Mouse (Mus musculus) lung, postnatal 25 days (tissue): Measurements from ENCODE around the gene Styx.
"Not testable (repeated sequence)": the region's sequence is repeated elsewhere in the genome, so short reads cannot be mapped to it uniquely, and the experiment has no call there.

ENCODE experiments used
- DNase-seq: peaks from one replicate; pipeline ENCODE4 v3.0.0; 2022; ENCODE audit warnings: low spot score

The Styx gene

DNA sequence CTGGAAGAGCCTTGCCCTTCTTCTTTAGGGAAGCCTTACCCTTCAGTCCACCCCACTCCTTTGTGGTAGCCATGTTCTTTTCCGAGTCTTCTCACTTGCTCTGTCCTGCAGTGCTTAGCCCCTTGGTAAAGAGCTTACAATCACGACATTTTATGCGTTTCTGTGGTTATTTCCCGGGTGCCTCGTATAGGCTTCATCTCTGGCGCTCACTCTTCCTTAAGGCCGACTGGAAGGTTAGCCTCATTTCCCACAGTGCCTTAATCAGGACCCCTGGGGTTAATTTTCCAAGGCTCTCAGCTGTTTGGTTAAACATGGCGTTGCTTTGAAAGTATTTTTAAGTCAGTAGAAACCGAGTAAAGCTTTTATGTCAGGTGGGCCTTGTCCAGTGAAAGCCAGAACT is 88.5 kb downstream of the Styx start:
- DNase-seq = no peak

- no peak for DNase-seq
Observed at GRCm38 (mm10) chr14:45441291-45441690, 90.4 kb downstream of the Styx start.

- no peak for DNase-seq
Observed at GRCm38 (mm10) chr14:45442781-45443560, 92.1 kb downstream of the Styx start.

DNA sequence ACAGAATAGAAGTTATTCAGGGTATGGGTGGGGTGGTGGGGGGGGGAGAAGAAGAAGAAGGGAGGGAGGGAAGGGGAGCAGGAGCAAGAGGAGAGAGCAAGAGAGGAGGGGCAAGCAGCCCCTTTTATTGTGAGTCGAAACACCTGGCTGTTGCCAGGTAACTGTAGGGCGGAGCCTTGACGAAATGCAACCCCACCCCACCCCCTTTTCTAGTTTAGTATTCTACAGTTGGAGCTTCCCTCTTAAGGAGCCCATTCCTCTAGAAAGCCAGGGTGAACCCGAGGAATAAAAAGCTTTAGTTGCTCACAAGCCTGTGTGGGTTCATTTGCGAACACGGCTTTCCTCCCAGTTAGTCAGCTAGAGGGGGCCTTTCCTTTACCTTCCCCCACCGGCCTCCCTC is 94.0 kb downstream of the Styx start:
- DNase-seq = no peak

DNA sequence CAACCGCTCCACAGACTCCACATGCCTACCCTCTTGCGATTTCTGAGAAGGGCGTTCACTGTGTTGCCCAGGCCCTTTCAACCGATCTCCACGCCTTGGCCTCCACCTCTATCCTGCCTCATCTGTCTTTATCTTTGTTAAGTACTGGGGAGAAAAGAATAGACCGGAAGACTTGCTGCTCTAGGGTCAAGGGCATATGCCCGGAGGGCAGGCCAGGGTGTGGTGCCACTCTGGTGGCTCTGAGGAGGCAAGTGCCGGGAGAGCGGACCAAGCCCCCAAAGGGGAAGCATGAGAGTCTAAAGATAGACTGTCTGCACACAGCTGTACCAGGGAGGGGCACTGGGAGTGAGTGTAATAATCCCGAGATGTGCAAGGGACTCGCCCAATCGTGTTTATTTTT is 94.6 kb downstream of the Styx start:
- no peak for DNase-seq

GRCm38 (mm10) chr14:45446777-45447176 is 95.9 kb downstream of the Styx start:
- no peak for DNase-seq

- no peak for DNase-seq
Observed at GRCm38 (mm10) chr14:45451090-45451489, 100.2 kb downstream of the Styx start.

GRCm38 (mm10) chr14:45452148-45452547 is 101.3 kb downstream of the Styx start:
- peak; percentile 34 for DNase-seq

- no peak for DNase-seq
Observed at GRCm38 (mm10) chr14:45452861-45453512, 102.1 kb downstream of the Styx start.

DNA sequence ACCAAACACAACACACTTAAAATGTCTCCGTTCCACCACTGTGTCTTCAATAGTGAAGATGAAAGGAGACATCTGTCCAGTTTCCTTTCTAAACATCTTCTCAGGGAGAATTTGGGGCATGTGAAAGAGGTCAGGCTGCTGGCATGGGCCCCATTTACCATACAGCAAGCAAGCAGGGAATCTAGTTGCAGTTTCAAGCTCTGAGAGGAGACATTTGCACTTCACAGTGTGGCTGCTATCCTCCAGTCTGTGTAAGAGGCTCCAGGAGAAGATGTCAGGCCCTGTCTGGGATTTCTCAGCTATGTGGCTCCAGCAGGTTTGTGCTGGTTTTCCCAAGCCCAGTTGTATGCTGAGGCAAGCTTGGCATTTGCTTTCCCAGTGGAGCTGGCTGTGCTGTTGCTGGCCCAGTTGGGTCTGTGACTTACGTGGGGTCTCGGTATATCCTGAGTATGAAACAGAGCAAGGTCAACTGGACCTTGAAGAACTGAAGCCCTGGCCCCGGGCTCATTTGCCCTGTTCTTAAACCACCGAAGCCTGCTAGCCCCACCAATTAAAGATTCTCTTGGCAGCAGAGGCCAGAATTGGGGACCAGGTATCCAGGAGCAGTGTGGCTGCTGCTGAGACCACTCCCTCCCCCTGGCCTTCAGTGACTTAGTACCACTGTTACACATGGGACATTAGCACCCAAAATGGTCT is 102.8 kb downstream of the Styx start:
- peak; percentile 46 for DNase-seq

DNA sequence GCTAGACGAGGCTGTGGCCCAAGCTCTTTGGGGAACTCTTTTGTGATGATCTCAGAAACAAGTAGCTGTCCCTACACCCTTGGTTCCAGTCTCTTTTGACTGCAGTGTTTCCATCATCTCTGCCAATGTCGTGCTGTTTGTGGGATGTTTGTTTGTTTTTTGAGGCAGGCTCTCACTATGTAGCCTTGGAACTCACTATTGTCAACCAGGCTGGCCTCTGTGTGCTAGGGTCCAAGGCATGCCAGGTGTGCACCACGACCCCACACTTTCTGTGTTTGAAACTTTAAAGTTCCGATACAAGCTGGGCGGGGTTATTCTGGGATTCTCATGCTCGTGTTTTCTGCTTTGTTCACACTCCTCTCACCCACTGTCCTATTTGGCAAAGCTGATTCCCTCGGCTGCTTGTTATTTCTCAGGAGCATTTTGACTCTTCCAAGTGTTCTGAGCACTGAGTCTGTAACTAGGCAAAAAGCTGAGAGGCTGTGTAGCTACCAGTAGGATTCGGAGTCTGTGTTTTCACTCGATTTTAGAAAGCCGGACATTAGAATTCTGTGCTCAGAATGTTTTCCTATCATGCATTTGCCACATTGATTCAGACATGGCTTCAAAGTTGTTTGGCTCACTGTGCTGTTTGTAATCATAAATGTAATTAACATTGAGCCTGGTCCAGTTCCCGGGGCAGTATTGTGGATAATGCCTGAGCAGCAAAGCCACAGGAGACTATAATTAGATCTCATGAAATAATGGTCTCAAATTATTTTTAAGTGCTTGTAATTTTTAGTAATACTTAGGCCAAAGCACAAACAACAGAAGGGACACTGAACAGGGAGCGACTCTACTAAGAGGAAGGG is 105.0 kb downstream of the Styx start:
- DNase-seq = no peak

DNA sequence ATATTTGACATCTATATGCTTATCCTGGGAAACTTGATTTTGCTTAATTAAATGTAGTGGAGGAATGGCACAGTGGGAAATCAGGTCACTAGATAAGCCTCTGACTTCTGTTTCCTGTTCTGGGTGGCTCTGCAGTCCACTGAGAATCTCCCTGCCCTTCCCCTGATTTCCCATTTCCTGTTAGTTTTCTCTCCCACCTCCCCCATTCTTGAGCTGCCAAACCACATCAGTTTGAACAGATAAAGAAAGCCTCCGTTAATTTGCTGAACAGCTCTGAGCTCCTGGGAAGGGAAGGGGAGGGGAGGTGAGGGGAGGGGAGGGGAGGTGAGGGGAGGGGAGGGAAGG is 105.6 kb downstream of the Styx start:
- peak; percentile 61 for DNase-seq

GRCm38 (mm10) chr14:45457003-45457402 is 106.1 kb downstream of the Styx start:
- no peak for DNase-seq

GRCm38 (mm10) chr14:45459877-45460276 is 109.0 kb downstream of the Styx start:
- no peak for DNase-seq

GRCm38 (mm10) chr14:45460491-45460890 is 109.6 kb downstream of the Styx start:
- DNase-seq = no peak

DNA sequence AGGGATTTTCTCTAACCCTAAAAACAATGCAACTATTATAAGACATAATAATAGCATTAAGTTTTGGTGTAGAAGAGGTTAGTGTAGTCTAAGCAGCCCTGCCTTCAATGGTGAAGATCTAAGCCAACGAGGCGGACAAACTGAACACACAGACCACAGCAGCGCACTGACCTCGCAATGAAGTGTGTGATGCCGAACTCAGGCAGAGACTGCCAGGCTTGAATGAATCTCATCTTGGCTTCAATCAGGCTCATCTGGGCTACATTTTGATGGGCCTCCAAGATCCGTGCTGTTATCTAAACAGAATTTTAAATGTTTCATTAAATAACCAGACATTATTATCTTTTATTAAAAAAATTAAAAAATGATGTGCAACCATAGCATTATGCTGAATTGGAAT is 111.1 kb downstream of the Styx start:
- DNase-seq = no peak

- DNase-seq = no peak
Observed at GRCm38 (mm10) chr14:45462374-45462773, 111.5 kb downstream of the Styx start.

DNA sequence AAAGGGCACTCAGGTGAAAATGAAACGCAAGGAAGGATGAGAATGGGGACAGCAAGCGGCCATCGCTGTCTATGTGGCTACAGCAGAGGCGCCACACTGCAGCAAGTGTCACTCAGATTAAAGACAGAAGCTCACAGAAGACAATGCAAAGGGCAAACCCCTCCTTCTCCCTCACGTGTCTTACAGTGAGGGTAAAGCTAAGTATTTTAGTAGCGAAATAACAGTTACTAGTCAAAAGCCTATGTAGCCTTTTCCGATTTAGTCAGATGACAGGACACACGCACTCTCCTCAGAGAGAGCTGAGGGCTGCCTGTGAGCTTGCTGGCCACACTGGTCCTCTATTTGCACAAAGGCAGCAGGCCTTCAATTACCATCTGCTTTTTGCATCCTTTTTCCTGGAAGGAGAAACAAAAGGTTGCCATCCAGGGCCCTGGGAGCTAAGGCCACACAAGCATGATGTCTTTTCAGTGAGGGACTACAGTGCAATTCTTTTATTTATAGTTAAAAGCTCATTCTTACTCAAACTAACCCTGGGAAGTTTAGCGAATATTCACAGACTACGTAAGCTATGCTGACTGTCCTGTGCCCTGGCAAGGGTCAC is 112.1 kb downstream of the Styx start:
- no peak for DNase-seq

- DNase-seq = peak; percentile 81
Observed at GRCm38 (mm10) chr14:45463599-45463998, 112.7 kb downstream of the Styx start.

- no peak for DNase-seq
Observed at GRCm38 (mm10) chr14:45464036-45465035, 113.4 kb downstream of the Styx start.

DNA sequence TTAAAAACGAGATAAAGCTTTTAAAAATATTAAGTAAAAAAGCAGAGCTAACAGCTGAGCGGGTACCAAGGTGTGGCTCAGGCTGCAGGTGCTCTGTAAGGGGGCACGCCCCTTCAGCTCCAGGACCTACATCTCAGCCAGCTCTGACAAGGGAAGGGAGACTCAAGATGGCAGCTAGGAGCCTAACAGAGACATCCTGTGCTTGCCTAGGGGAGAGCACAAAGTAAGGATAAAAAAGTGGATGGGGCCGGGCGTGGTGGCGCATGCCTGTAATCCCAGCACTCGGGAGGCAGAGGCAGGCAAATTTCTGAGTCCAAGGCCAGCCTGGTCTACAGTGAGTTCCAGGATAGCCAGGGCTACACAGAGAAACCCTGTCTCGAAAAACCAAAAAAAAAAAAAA is 115.5 kb downstream of the Styx start:
- DNase-seq = not testable (repeated sequence)
